Mouse (Mus musculus) cortical plate, adult 2 months (tissue): ENCODE results near the gene Vwa8.

Experiments used
- CTCF ChIP-seq: fragments of 200-500 bp; IDR thresholded peaks from 2 replicates; pipeline ENCODE4 v1.5.1; 2011; ENCODE audit warnings: mild to moderate bottlenecking, control low read depth, low read length; ENCODE audit not compliant: insufficient read depth; ENCODE audit errors: extremely low read depth
- POLR2A ChIP-seq: fragments of 200-500 bp; IDR thresholded peaks from 2 replicates; pipeline ENCODE4 v1.6.1; 2011; ENCODE audit warnings: mild to moderate bottlenecking, low read length, control low read depth; ENCODE audit not compliant: insufficient read depth; ENCODE audit errors: extremely low read depth

- TF ChIP-seq CTCF (no peak), POLR2A (no peak)
Observed at GRCm38 (mm10) chr14:79140826-79141219, 292.0 kb downstream of the Vwa8 start.
